Mouse (Mus musculus) lung, adult 2 months (tissue): ENCODE data around the gene Mlx. TPM values are rescaled to one million over a fixed set of nuclear protein-coding genes. Genes with fewer than 3 reads are reported as not detected.

ENCODE experiments used
- DNase-seq: peaks from one replicate; pipeline ENCODE4 v3.0.0; 2022
- H3K4me1 ChIP-seq: fragments of 200-500 bp; 2 replicates; pipeline ENCODE4 v1.6.1; 2011; ENCODE audit warnings: low read length; ENCODE audit not compliant: control insufficient read depth, insufficient read depth
- H3K4me3 ChIP-seq: fragments of 200-500 bp; replicated peaks from 2 replicates; pipeline ENCODE3; 2011; ENCODE audit warnings: low read depth, mild to moderate bottlenecking, control low read depth, low read length; ENCODE audit errors: extremely low read depth
- CTCF ChIP-seq: fragments of 200-500 bp; IDR thresholded peaks from 2 replicates; pipeline ENCODE4 v1.5.1; 2011; ENCODE audit warnings: mild to moderate bottlenecking, low read length, control low read depth; ENCODE audit not compliant: insufficient read depth
- POLR2A ChIP-seq: fragments of 200-500 bp; IDR thresholded peaks from 2 replicates; pipeline ENCODE4 v1.6.1; 2011; ENCODE audit warnings: low read depth, mild to moderate bottlenecking, control low read depth, low read length, borderline replicate concordance; ENCODE audit errors: extremely low read depth
- WGBS: fragments of 180-500 bp; shearing (Covaris S2); methylation state at CpG from one replicate; pipeline ENCODE4 v1.1.7; 2018; 5-methylcytosine and 5-hydroxymethylcytosine counted together
- polyA plus RNA-seq: library from polyadenylated mRNA; depleted of rRNA; stranded (reverse); fragments of >200 nt; gene quantifications from 2 replicates; pipeline ENCODE4 v1.2.3, GENCODE M21; 2012

Mlx gene
- polyA plus RNA-seq, 1 experiment: 47.0 TPM

DNA sequence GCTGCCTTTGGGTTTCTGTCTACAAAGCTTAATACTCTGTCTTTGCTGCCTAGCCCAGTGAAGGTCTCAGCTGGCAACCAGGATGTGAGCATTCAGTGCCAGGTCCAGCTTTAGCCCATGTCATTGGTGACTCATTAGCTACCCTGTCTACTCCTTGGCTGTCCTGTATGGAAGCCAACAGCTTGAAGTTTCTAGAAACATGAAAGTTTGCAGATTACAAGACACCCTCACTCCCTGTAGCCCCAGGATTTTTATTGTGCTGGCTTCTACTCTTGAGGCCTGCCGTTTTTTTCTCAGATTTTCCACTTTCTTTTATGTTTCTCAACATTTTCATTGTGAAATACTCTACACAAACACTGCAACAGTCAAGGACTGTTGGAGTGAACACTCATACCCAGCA is 2.9 kb downstream of the Mlx start:
- 85% methylated on average over 1 of the region's 1 CpGs for WGBS
- TF ChIP-seq CTCF: no peak
- TF ChIP-seq POLR2A: no peak
- Histone ChIP-seq H3K4me3 (no peak overlapping the region), H3K4me1 (peaks cover 12% of the 10 kb centered on the region)
- DNase-seq: no peak

GRCm38 (mm10) chr11:101094930-101095313 is 7.8 kb downstream of the Mlx start:
- DNase-seq: no peak
- TF ChIP-seq POLR2A (no peak), CTCF (no peak)
- Histone ChIP-seq H3K4me3 (peak overlapping the region; percentile 91), H3K4me1 (peaks cover 4% of the 10 kb centered on the region)
- WGBS: 2% methylated on average over 18 of the region's 18 CpGs

GRCm38 (mm10) chr11:101095314-101096024 is 8.4 kb downstream of the Mlx start, which contains the start of gene Psmc3ip:
Gene Psmc3ip, minus strand, starts transcription at chr11:101095436.
- under 1% methylated on average over 43 of the region's 43 CpGs for WGBS
- peak; percentile 95 for DNase-seq
- TF ChIP-seq POLR2A (peak; percentile 74; the same call in 1 of the 2 replicates), CTCF (peak; percentile 84)
- Histone ChIP-seq H3K4me1 (peaks cover 4% of the 10 kb centered on the region), H3K4me3 (peak within 1 kb of the TSS; percentile 91)

GRCm38 (mm10) chr11:101098231-101098630 is 11.2 kb downstream of the Mlx start:
- TF ChIP-seq CTCF (no peak), POLR2A (no peak)

DNA sequence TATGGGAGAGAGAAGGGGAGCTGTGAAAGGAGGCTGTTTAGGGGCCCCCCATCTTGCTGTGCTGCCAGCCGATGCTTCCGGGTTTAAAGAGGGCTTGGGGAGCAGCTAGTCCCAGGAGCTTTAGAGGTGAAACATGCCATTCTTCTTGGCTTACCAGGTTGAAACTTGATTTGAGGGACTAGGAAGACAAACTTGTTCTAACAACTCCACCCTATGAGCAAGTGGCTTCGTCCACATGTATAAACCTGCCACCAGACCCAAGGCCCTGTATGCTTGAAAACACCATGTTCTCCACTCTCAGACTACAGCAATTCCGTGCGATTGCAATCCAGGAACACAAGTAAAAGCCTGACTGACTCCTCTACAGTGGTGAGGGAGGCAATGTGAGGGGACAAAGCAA is 15.9 kb downstream of the Mlx start:
- TF ChIP-seq POLR2A (no peak), CTCF (no peak)
- no peak overlapping the region for H3K4me3 ChIP-seq
- WGBS: 82% methylated on average over 5 of the region's 5 CpGs
- no peak for DNase-seq
- no peaks in the 10 kb centered on the region for H3K4me1 ChIP-seq

More at GRCm38 (mm10) chr11:101098231-101098630, 11.2 kb downstream of the Mlx start:
- WGBS: 85% methylated on average over 8 of the region's 8 CpGs
- Histone ChIP-seq H3K4me1 (peaks cover 4% of the 10 kb centered on the region), H3K4me3 (no peak overlapping the region)
- DNase-seq: no peak

GRCm38 (mm10) chr11:101109351-101109750 is 22.3 kb downstream of the Mlx start:
- Histone ChIP-seq H3K4me3 (no peak overlapping the region), H3K4me1 (peaks cover 4% of the 10 kb centered on the region; the same call in 1 of the 2 replicates)
- WGBS: 63% methylated on average over 4 of the region's 4 CpGs
- TF ChIP-seq CTCF (no peak), POLR2A (no peak)
- no peak for DNase-seq

- Histone ChIP-seq H3K4me1 (peaks cover 4% of the 10 kb centered on the region; the same call in 1 of the 2 replicates), H3K4me3 (no peak overlapping the region)
- no peak for TF ChIP-seq CTCF
- no peak for TF ChIP-seq POLR2A
- 40% methylated on average over 5 of the region's 5 CpGs for WGBS
- no peak for DNase-seq
These were observed 23.6 kb downstream of the Mlx start for GRCm38 (mm10) chr11:101110708-101111107.

DNA sequence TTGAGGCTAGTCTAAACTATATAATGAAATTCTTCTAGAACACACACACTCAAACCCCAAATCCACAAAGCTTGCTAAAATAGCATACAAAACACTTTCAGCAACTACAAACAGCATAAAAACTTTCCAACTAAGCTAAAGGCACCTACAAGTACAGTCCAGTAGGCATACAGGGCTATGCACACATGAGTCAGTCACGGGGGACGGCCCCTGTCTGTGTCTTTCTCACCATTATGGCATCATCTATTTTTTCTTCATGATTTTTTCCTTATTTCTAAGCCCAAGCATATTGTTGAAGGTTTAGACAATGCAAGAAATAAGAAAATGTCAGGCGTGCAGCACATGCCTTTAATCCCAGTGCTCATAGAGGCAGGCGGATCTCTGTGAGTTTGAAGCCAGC is 24.1 kb downstream of the Mlx start:
- WGBS: 77% methylated on average over 4 of the region's 4 CpGs
- Histone ChIP-seq H3K4me1 (peaks cover 4% of the 10 kb centered on the region; the same call in 1 of the 2 replicates), H3K4me3 (no peak overlapping the region)
- TF ChIP-seq POLR2A: no peak
- TF ChIP-seq CTCF: no peak
- no peak for DNase-seq

DNA sequence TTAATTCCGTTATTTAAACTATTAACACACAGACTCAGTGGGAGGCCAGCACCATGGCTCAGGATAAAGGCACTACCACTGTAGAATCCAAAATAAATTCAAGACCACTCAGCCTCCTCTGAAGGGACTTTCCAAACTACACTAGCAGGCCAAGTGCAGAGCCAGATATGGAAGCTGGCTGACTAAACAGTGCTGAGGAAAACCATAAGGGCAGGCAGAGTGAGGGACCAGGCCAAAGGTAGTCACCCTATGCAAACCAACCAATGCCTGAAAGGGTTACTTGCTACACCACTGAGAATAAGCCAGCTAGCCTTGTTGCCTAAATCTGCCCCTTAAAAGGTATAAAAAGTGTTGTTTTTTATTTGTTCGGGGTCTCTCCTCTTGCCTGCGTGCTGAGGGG is 25.1 kb downstream of the Mlx start:
- TF ChIP-seq POLR2A (no peak), CTCF (no peak)
- WGBS: 90% methylated on average over 3 of the region's 3 CpGs
- no peak for DNase-seq
- Histone ChIP-seq H3K4me1 (peaks cover 4% of the 10 kb centered on the region; the same call in 1 of the 2 replicates), H3K4me3 (no peak overlapping the region)

GRCm38 (mm10) chr11:101115564-101115963 is 28.5 kb downstream of the Mlx start:
- TF ChIP-seq POLR2A (no peak), CTCF (no peak)
- peaks cover 9% of the 10 kb centered on the region for H3K4me1 ChIP-seq
- 48% methylated on average over 2 of the region's 2 CpGs for WGBS
- no peak overlapping the region for H3K4me3 ChIP-seq
- no peak for DNase-seq

DNA sequence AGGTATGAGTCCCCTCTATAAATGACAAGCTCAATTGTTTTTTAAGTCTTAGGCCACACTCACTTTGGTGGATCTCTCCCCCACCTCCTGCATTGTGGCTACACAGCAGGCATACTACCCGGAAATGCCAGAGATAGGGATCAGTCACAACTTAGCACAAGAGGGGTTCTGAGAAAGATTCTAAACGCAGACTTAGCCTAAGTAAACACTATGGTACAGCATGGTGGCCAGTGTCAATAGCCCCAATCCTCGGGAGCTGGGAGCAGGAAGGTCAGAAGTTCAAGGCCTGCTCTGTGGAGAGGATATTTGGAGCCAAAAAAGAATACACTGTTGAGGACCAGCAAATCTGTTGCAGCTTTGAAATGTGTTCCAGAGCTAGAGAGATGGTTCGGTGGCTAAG is 31.0 kb downstream of the Mlx start:
- DNase-seq: no peak
- H3K4me3 ChIP-seq: peak overlapping the region; percentile 25
- 7% methylated on average over 4 of the region's 4 CpGs for WGBS

More for the DNA sequence above, 31.0 kb downstream of the Mlx start:
- H3K4me1 ChIP-seq: peaks cover 7% of the 10 kb centered on the region
- TF ChIP-seq POLR2A (no peak), CTCF (no peak)
